Mouse (Mus musculus): ENCODE results near the gene Fut4. TPM values are rescaled to one million over a fixed set of nuclear protein-coding genes. Genes with fewer than 3 reads are reported as not detected.

Fut4 gene
- polyA plus RNA-seq, 1 experiment from 2014 or later = 2.9 TPM

Other genes with a start within 250 kb of the Fut4 start
- gene Amotl1, start 107.3 kb downstream of the Fut4 start, polyA plus RNA-seq (2015; fragmentation: Nextera tagmentation; extraction: Ambion mirVana) = 17.7 and 19.1 TPM in 2 replicates
- 0.23 and 0.25 TPM in 2 replicates for gene Piwil4, start 11.7 kb downstream of the Fut4 start, polyA plus RNA-seq (2015; fragmentation: Nextera tagmentation; extraction: Ambion mirVana)
- 2.5 and 3.4 TPM in 2 replicates for gene 1700012B09Rik, start 18.6 kb upstream of the Fut4 start, polyA plus RNA-seq (2015; fragmentation: Nextera tagmentation; extraction: Ambion mirVana)
- gene Mre11a, start 32.3 kb upstream of the Fut4 start, polyA plus RNA-seq (2015; fragmentation: Nextera tagmentation; extraction: Ambion mirVana) = 28.0 and 28.7 TPM in 2 replicates
- gene Ankrd49, start 32.5 kb upstream of the Fut4 start, polyA plus RNA-seq (2015; fragmentation: Nextera tagmentation; extraction: Ambion mirVana) = 36.1 and 38.0 TPM in 2 replicates
- 0.16 and 0.91 TPM in 2 replicates for gene Gpr83, start 107.8 kb upstream of the Fut4 start, polyA plus RNA-seq (2015; fragmentation: Nextera tagmentation; extraction: Ambion mirVana)
- gene Izumo1r, start 151.6 kb upstream of the Fut4 start, polyA plus RNA-seq (2015; fragmentation: Nextera tagmentation; extraction: Ambion mirVana) = 0.66 TPM in 1 of 2 replicates, not detected in the other